Mouse (Mus musculus): ENCODE measurements around the gene Iqcf3.

GRCm38 (mm10) chr9:106499667-106500066 lies 61.8 kb downstream of the Iqcf3 start, which contains the start of gene Iqcf1:
- no peak for TF ChIP-seq CTCF (IDR thresholded peaks at IDR 0.05; ENCODE audit: low read depth)
- no peak for TF ChIP-seq EP300 (IDR thresholded peaks at IDR 0.05; ENCODE audit: low read depth)

Measured in liver, postnatal 0 days (tissue).